Mouse (Mus musculus) E14TG2a.4 (cell line): Measurements from ENCODE around the gene Nudt14.

Source experiments
- CTCF ChIP-seq: conservative IDR thresholded peaks from 2 replicates; pipeline ENCODE4 v1.5.1; 2014; ENCODE audit warnings: low read length
- POU5F1 ChIP-seq: IDR thresholded peaks from 2 replicates; pipeline ENCODE4 v1.6.1; 2014; ENCODE audit warnings: low read length, borderline replicate concordance

DNA sequence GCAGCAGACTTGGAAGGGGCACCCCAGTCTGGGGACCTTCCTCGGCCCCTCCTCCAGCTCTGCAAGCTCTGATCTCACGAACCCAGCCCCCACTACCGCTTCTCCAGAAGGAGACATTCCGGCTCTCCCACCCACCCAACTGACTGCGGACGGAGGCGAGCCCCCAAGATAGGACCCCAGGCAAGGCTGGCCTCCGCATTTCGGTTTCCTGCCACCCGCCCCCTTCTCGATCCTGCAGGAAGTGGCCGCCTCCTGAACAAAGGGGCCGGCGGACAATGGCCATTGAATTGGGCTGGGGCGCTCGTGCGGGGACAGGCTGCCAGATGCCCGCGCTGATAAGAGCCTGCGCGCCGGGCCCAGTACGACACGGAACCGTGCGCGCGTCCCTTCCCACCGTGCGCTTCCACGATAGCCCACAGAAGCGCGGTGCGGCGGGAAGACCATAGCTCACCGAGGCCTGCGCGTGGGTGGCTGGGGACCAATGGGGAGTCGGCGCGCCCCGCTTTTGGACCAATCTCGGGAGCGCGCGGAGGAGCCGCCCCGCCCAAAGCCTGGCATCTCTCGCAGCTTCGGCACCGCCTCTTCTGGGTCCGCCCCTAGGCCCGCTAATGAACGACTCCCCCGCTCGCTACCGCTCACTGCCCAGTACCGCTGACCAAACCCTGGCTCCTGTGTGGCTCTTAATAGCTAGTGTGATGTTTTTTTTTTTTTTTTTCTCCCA, 8.3 kb upstream of the Nudt14 start:
- TF ChIP-seq CTCF (no peak), POU5F1 (no peak)
